Mouse (Mus musculus) thymus, adult 2 months (tissue): Measurements from ENCODE around the gene Pde10a.

Source experiments
- CTCF ChIP-seq: fragments of 200-500 bp; IDR thresholded peaks from 2 replicates; pipeline ENCODE4 v1.5.1; 2012; ENCODE audit warnings: mild to moderate bottlenecking, control low read depth, low read length, moderate library complexity, borderline replicate concordance; ENCODE audit not compliant: control insufficient read depth, poor library complexity, insufficient read depth; ENCODE audit errors: extremely low read depth
- POLR2A ChIP-seq: fragments of 200-500 bp; IDR thresholded peaks from 2 replicates; pipeline ENCODE4 v1.6.1; 2012; ENCODE audit warnings: mild to moderate bottlenecking, low read length, control low read depth, moderate library complexity; ENCODE audit not compliant: control insufficient read depth, poor library complexity, insufficient read depth; ENCODE audit errors: extremely low read depth

DNA sequence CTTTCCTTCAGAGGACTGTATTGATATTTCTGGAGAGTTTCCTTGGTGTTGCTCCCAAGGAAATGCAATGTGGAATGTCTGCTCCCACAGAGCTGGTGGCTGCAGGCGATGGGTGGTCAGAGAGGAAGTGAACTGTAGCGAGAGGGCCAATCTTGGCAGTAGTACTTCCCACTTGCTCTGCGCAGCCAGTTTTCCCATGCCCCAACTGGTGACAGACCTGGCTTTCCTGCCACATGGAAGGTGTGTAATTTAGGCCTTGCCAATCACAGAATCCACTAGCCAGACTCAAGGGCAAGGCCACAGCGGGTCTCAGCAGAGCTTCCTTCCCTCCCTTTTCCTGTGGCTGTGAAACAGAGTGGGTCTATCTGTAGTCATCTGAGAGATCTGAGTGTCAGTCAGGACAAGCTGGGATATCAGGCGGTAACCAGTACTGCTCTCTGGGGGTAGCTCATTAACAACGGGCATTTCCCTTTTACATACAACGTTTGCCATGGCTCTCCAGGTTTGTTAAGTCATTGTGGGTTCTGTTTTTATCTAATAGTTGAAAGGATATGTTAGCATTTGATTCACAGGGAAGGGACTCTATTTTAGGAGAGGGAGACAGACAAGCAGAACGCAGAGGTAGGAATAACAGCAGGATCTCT is 316.8 kb downstream of the Pde10a start:
- no peak for TF ChIP-seq CTCF
- no peak for TF ChIP-seq POLR2A
